Comparison of ENCODE assay signal across 11 mouse cellular contexts in genomic region chr11:98019883-98020610, GRCm38 (mm10). TPM values are rescaled to one million over a fixed set of nuclear protein-coding genes. Genes with fewer than 3 reads are reported as not detected.
DNase-seq lines count a peak whose midpoint lies in the region; ATAC-seq and TF ChIP-seq lines count a peak whose summit lies in the region.
"Had no signal": no experiment of that assay in that cellular context is flagged by ENCODE, and none has a peak within 500 bp of the region (broad histone marks: within the 10 kb centered on the region; RNA-seq: fewer than 3 reads in every experiment).

No protein-coding gene starts in this region.

- TF ChIP-seq POLR2A in thymus, adult 2 months (IDR thresholded peaks at IDR 0.05; ENCODE audit: control insufficient read depth, extremely low read depth, insufficient read depth, low read length, poor library complexity) = no peak

- peak overlapping the region; percentile 56 for H3K27ac ChIP-seq in thymus, adult 2 months (ENCODE audit: control insufficient read depth, insufficient read depth, low read length)
- peak overlapping the region; percentile 85 for H3K27ac ChIP-seq in forebrain, embryonic 16.5 days (ENCODE audit: low read length)
- peak overlapping the region; percentile 70; the same call in 1 of the 2 replicates for H3K27ac ChIP-seq in midbrain, embryonic 10.5 days (replicated peaks)

- DNase-seq in thymus, adult 2 months = peak; percentile 48
- no peak for DNase-seq in thymus, postnatal 0 days (ENCODE audit: low spot score)
- DNase-seq in midbrain, embryonic 10.5 days (ENCODE audit: low spot score) = no peak
- DNase-seq in gastrocnemius, postnatal 10 days = no peak
- no peak for DNase-seq in cerebellum, postnatal 4 days (ENCODE audit: low spot score in 2 of 2)
- no peak for DNase-seq in kidney, adult 9 months
- no peak for DNase-seq in lung, postnatal 4 days
- DNase-seq: kidney, adult 8-10 months; liver, postnatal 0 days had no signal

- WGBS in thymus, adult 2 months = 16% methylated on average over 8 of the region's 8 CpGs
- WGBS in forebrain, embryonic 16.5 days = 14% methylated on average over 8 of the region's 8 CpGs
- 42% methylated on average over 8 of the region's 8 CpGs for WGBS in midbrain, embryonic 10.5 days

- peak overlapping the region; percentile 47 for H3K4me2 ChIP-seq in forebrain, embryonic 16.5 days (ENCODE audit: low read length)

- peak overlapping the region; percentile 52 for H3K9ac ChIP-seq in forebrain, embryonic 16.5 days (replicated peaks; ENCODE audit: low read depth, low read length)
- H3K9ac ChIP-seq: liver, postnatal 0 days had no signal

- TF ChIP-seq CTCF in thymus, adult 2 months (IDR thresholded peaks at IDR 0.05; ENCODE audit: borderline replicate concordance, control insufficient read depth, extremely low read depth, insufficient read depth, low read length, poor library complexity) = 0 out of 2 replicates have a peak, but pooled peaks have one; percentile 14

- no peaks in the 10 kb centered on the region for H3K9me3 ChIP-seq in forebrain, embryonic 16.5 days (ENCODE audit: control insufficient read depth, low read length)
- H3K9me3 ChIP-seq in midbrain, embryonic 10.5 days (replicated peaks) = no peaks in the 10 kb centered on the region

- H3K27me3 ChIP-seq in thymus, adult 2 months (ENCODE audit: control insufficient read depth, insufficient read depth, low read length) = no peaks in the 10 kb centered on the region
- H3K27me3 ChIP-seq in forebrain, embryonic 16.5 days (replicated peaks; ENCODE audit: control insufficient read depth, insufficient read depth, low read length) = no peaks in the 10 kb centered on the region
- H3K27me3 ChIP-seq in midbrain, embryonic 10.5 days (ENCODE audit: low read depth, poor library complexity, severe bottlenecking) = peaks cover 34% of the 10 kb centered on the region

- H3K4me1 ChIP-seq in thymus, adult 2 months (replicated peaks; ENCODE audit: control insufficient read depth, insufficient read depth, low read length) = peaks cover 38% of the 10 kb centered on the region
- H3K4me1 ChIP-seq in forebrain, embryonic 16.5 days (replicated peaks; ENCODE audit: control insufficient read depth, insufficient read depth, low read length) = peaks cover 39% of the 10 kb centered on the region
- peaks cover 68% of the 10 kb centered on the region for H3K4me1 ChIP-seq in midbrain, embryonic 10.5 days

- ATAC-seq in forebrain, embryonic 16.5 days = peak; percentile 23; the same call in 1 of the 2 replicates
- ATAC-seq: liver, postnatal 0 days had no signal

- no peaks in the 10 kb centered on the region for H3K36me3 ChIP-seq in thymus, adult 2 months (ENCODE audit: control insufficient read depth, insufficient read depth, low read length)
- H3K36me3 ChIP-seq in forebrain, embryonic 16.5 days (ENCODE audit: control insufficient read depth, insufficient read depth) = peaks cover 11% of the 10 kb centered on the region
- H3K36me3 ChIP-seq in midbrain, embryonic 10.5 days = peaks cover 32% of the 10 kb centered on the region

- no peak overlapping the region for H3K4me3 ChIP-seq in thymus, adult 2 months (ENCODE audit: control insufficient read depth, insufficient read depth, low read length)
- H3K4me3 ChIP-seq in forebrain, embryonic 16.5 days (replicated peaks; ENCODE audit: low read length) = peak overlapping the region; percentile 18
- H3K4me3 ChIP-seq in midbrain, embryonic 10.5 days = peak overlapping the region; percentile 38

RNA-seq across cellular contexts. Expression of gene Cacnb1, which starts 2.8 kb away (rescaled TPM):
- polyA plus RNA-seq in thymus, adult 2 months (2012; rRNA removed) = 27.1 and 32.9 TPM in 2 replicates
- polyA plus RNA-seq in thymus, postnatal 0 days (2015; fragmentation: Nextera tagmentation; extraction: Ambion mirVana) = 3.9 and 5.0 TPM in 2 replicates
- polyA plus RNA-seq in forebrain, embryonic 16.5 days (2015; fragmentation: Nextera tagmentation; extraction: Ambion mirVana) = 39.0 and 52.1 TPM in 2 replicates
- 7.8 and 12.5 TPM in 2 replicates for polyA plus RNA-seq in midbrain, embryonic 10.5 days (2016; fragmentation: Nextera tagmentation; extraction: Ambion mirVana)
- 100 to 1,000 TPM; 313 to 347 TPM for total RNA-seq in gastrocnemius, postnatal 10 days (2021)

RNA-seq across cellular contexts. Expression of gene Rpl19, which starts 6.5 kb away (rescaled TPM):
- 1,012 and 1,033 TPM in 2 replicates for polyA plus RNA-seq in thymus, adult 2 months (2012; rRNA removed)
- 1,510 and 1,580 TPM in 2 replicates for polyA plus RNA-seq in thymus, postnatal 0 days (2015; fragmentation: Nextera tagmentation; extraction: Ambion mirVana)
- 652 and 659 TPM in 2 replicates for polyA plus RNA-seq in forebrain, embryonic 16.5 days (2015; fragmentation: Nextera tagmentation; extraction: Ambion mirVana)
- polyA plus RNA-seq in midbrain, embryonic 10.5 days (2016; fragmentation: Nextera tagmentation; extraction: Ambion mirVana) = 976 and 1,159 TPM in 2 replicates
- total RNA-seq in gastrocnemius, postnatal 10 days (2021) = 100 to 1,000 TPM; 848 to 925 TPM

RNA-seq across cellular contexts. Expression of gene Arl5c, which starts 24.1 kb away (rescaled TPM):
- 181 and 217 TPM in 2 replicates for polyA plus RNA-seq in thymus, adult 2 months (2012; rRNA removed)
- polyA plus RNA-seq in thymus, postnatal 0 days (2015; fragmentation: Nextera tagmentation; extraction: Ambion mirVana) = 201 and 211 TPM in 2 replicates
- 4.6 and 6.4 TPM in 2 replicates for polyA plus RNA-seq in forebrain, embryonic 16.5 days (2015; fragmentation: Nextera tagmentation; extraction: Ambion mirVana)
- polyA plus RNA-seq in midbrain, embryonic 10.5 days (2016; fragmentation: Nextera tagmentation; extraction: Ambion mirVana) = 8.9 and 16.8 TPM in 2 replicates
- 1 to 10 TPM in 1 of 2 experiments, under 1 TPM in 1; 0.82 to 1.8 TPM for total RNA-seq in gastrocnemius, postnatal 10 days (2021)

RNA-seq across cellular contexts. Expression of gene Stac2, which starts 33.2 kb away (rescaled TPM):
- 0.50 and 0.55 TPM in 2 replicates for polyA plus RNA-seq in thymus, adult 2 months (2012; rRNA removed)
- polyA plus RNA-seq in thymus, postnatal 0 days (2015; fragmentation: Nextera tagmentation; extraction: Ambion mirVana) = 0.23 and 0.45 TPM in 2 replicates
- 3.4 and 5.4 TPM in 2 replicates for polyA plus RNA-seq in forebrain, embryonic 16.5 days (2015; fragmentation: Nextera tagmentation; extraction: Ambion mirVana)
- 0.40 and 0.41 TPM in 2 replicates for polyA plus RNA-seq in midbrain, embryonic 10.5 days (2016; fragmentation: Nextera tagmentation; extraction: Ambion mirVana)
- total RNA-seq in gastrocnemius, postnatal 10 days (2021) = under 1 TPM; 0.26 to 0.36 TPM

RNA-seq across cellular contexts. Expression of gene Plxdc1, which starts 33.8 kb away (rescaled TPM):
- polyA plus RNA-seq in thymus, adult 2 months (2012; rRNA removed) = 77.5 and 94.1 TPM in 2 replicates
- 36.6 and 42.0 TPM in 2 replicates for polyA plus RNA-seq in thymus, postnatal 0 days (2015; fragmentation: Nextera tagmentation; extraction: Ambion mirVana)
- 0.72 and 0.96 TPM in 2 replicates for polyA plus RNA-seq in forebrain, embryonic 16.5 days (2015; fragmentation: Nextera tagmentation; extraction: Ambion mirVana)
- polyA plus RNA-seq in midbrain, embryonic 10.5 days (2016; fragmentation: Nextera tagmentation; extraction: Ambion mirVana) = 0.06 and 0.16 TPM in 2 replicates
- 10 to 100 TPM in 1 of 2 experiments, 1 to 10 TPM in 1; 8.3 to 10.7 TPM for total RNA-seq in gastrocnemius, postnatal 10 days (2021)
- polyA plus RNA-seq: neural tube, embryonic 11.5 days had no signal

Comparison
In these comparisons a context has a peak if more than half of its experiments do, and no peak if none do; other contexts are left out.
1. RNA of gene Arl5c, which starts 24.1 kb away (polyA plus RNA-seq): 181 to 217 TPM in thymus, adult 2 months and 201 to 211 TPM in thymus, postnatal 0 days; 8.9 to 16.8 TPM in midbrain, embryonic 10.5 days and 4.6 to 6.4 TPM in forebrain, embryonic 16.5 days; every median in the first group is over 10 times any median in the second.
2. Peak in every context shown above with its lines, with median percentiles within 50 percentile points of each other: H3K27ac ChIP-seq.